Mouse (Mus musculus): ENCODE data around the gene Adora2b. TPM values are rescaled to one million over a fixed set of nuclear protein-coding genes. Genes with fewer than 3 reads are reported as not detected.

Adora2b gene
- total RNA-seq, 2 experiments from 2014 or later, result 6.6 to 7.6 TPM

Other genes with a start within 250 kb of the Adora2b start
- 10 to 100 TPM; 11.5 to 13.2 TPM for gene Zswim7, start 32.4 kb downstream of the Adora2b start, total RNA-seq (2021)
- gene Ttc19, start 32.5 kb downstream of the Adora2b start, total RNA-seq (2021), result 10 to 100 TPM; 87.2 to 88.5 TPM
- 1 to 10 TPM; 6.3 to 6.5 TPM for gene Pigl, start 209.5 kb downstream of the Adora2b start, total RNA-seq (2021)
- gene Ncor1, start 209.6 kb downstream of the Adora2b start, total RNA-seq (2021), result 100 to 1,000 TPM; 268 to 281 TPM

Measured in layer of hippocampus, adult 18-20 months (tissue).